Mouse (Mus musculus) heart, postnatal 0 days (tissue): ENCODE results near the gene Asap2.

Source experiments
- CTCF ChIP-seq: IDR thresholded peaks from 2 replicates; pipeline ENCODE4 v1.5.1; 2016; ENCODE audit warnings: antibody characterized with exemption, control low read depth, low read depth
- EP300 ChIP-seq: IDR thresholded peaks from 2 replicates; pipeline ENCODE4 v1.6.1; 2016; ENCODE audit warnings: antibody characterized with exemption, low read depth

DNA sequence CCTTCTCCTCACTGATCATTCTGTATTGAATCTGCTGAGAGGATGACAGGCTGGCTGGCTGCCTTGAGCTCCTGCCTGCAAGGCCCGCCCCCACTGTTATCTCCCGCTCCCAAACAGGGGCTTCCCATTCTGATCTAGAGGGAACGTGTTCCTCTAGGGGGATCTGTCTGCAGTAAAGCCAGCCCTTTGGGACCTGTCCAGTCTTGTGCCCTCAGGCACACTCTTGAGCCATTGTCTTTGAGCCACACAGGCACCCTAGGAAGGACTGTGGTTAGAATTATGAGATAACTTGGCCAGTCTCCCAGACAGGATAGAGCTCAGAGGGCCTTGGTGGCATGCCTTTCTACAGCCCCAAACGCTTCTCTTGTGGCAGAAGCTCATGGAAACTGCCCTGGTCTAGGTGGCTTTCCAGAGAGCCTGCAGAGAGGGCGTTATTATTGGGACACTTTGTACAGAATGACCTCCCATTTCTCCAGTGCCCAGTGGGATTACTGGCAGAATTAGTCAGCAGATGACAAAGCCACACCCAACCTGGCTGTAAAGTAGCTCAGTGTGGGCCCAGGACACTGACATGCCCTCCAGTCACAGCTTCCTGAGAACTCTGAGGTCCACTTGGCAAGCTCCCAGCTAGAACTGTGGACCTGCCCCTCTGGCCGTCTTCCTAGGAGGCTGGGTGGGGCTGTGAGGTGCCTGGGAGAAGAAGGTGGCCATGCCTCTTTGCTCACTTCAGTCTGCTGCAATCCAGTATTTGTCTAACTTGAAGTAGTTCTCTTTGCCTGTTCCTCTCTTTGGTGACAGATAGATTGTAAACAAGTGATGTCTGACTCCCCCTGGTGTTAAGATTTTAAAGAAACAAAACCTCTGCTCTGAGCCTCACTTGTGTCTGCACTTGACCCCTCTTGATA is 237.1 kb downstream of the Asap2 start:
- peak; percentile 48 for TF ChIP-seq CTCF
- TF ChIP-seq EP300: no peak
